Mouse (Mus musculus) ES-Bruce4 (cell line): ENCODE data around the gene Mob3a.

Experiments
- CTCF ChIP-seq: IDR thresholded peaks from one replicate; pipeline ENCODE4 v1.8.1; 2011; ENCODE audit warnings: low read depth, low read length
- EP300 ChIP-seq: IDR thresholded peaks from 2 replicates; pipeline ENCODE4 v1.6.1; 2011; ENCODE audit warnings: low read depth, low read length; ENCODE audit not compliant: insufficient read depth
- POLR2A ChIP-seq: IDR thresholded peaks from one replicate; pipeline ENCODE4 v1.8.1; 2011; ENCODE audit warnings: low read length; ENCODE audit not compliant: insufficient read depth

DNA sequence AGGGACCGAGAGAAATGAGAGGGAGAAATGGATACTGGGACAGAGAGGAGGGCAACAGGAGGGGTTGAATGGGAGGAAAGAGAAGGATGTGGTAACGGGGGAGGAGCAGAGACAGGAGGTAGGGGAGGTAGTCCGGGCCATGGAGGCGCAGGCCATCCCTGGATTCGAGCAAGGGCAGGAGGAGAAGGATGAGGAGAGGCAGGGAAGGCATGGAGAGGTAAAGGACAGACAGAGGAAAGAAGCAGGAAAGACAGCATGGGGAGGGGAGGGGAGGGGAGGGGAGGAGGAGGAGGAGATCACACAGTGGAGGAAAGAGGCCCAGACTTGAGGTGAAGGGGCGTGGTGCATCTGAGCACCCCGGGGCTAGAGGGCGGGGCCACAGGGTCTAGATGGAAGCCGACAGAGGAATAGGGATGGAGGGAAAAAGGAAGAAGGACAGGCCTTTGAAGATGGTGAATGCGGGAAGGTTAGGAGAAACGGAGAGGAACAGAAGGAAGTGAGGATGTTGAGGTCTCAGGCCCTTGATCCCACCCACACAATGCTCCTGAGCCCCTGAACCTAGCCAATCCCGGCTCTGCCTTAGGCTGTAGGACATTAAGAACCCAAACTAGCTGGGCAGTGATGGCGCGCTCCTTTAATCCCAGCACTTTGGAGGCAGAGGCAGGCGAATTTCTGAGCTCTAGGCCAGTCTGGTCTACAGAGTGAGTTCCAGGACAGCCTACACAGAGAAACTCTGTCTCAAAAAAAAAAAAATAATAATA, 44.7 kb downstream of the Mob3a start, which contains the start of gene Btbd2:
- TF ChIP-seq POLR2A, result no peak
- no peak for TF ChIP-seq EP300
- TF ChIP-seq CTCF, result no peak
